Mouse (Mus musculus): Measurements from ENCODE around the gene Parp3. TPM values are rescaled to one million over a fixed set of nuclear protein-coding genes. Genes with fewer than 3 reads are reported as not detected.
"Not testable (repeated sequence)": the region's sequence is repeated elsewhere in the genome, so short reads cannot be mapped to it uniquely, and the experiment has no call there.

Gene Parp3
- 3.2 and 3.5 TPM in 2 replicates for polyA plus RNA-seq (2015; fragmentation: Nextera tagmentation; extraction: Ambion mirVana)

- peak; percentile 97 for ATAC-seq (ENCODE audit: borderline replicate concordance, extremely low read depth, low FRiP score, low TSS enrichment)
- H3K36me3 ChIP-seq, result peaks cover 9% of the 10 kb centered on the region; the same call in 1 of the 2 replicates
- no peaks in the 10 kb centered on the region for H3K9me3 ChIP-seq
- peak within 1 kb of the TSS; percentile 57 for H3K9ac ChIP-seq
- WGBS, result under 1% methylated on average over 41 of the region's 41 CpGs
- H3K27me3 ChIP-seq, result no peaks in the 10 kb centered on the region
- H3K27ac ChIP-seq, result peak within 1 kb of the TSS; percentile 76
- H3K4me1 ChIP-seq, result peaks cover 53% of the 10 kb centered on the region
- peak within 1 kb of the TSS; percentile 93 for H3K4me2 ChIP-seq
- H3K4me3 ChIP-seq, result peak within 1 kb of the TSS; percentile 74
Observed at GRCm38 (mm10) chr9:106476924-106477484, at the start of gene Parp3. Gene Parp3, minus strand, starts transcription at chr9:106476949.

DNA sequence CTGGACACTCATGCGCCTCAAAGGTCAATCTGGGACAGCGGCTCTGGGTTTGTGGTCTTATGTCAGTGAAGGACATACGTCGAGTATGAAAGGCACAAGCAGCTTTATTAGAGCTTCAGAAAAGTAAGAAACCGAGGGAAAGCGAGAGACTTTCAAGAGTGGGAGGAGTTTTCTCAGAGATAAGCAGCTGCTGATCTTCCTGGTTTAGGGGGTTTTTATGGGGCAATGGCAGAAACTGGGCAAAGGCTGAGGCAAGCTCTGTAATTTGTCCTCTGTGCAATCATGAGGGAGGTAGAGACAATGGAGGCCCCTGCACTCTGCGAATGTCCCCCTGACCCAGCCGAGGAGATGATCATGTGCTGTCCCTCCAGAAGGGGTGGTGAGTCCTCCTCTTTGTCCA lies 43.2 kb upstream of the Parp3 start:
- no peak overlapping the region for H3K4me3 ChIP-seq
- 47% methylated on average over 8 of the region's 8 CpGs for WGBS
- no peak overlapping the region for H3K27ac ChIP-seq
- H3K4me1 ChIP-seq, result no peaks in the 10 kb centered on the region
- H3K4me2 ChIP-seq, result no peak overlapping the region
- H3K9ac ChIP-seq, result no peak overlapping the region
- ATAC-seq (ENCODE audit: borderline replicate concordance, extremely low read depth, low FRiP score, low TSS enrichment), result no peak
- H3K27me3 ChIP-seq, result no peaks in the 10 kb centered on the region
- no peaks in the 10 kb centered on the region for H3K36me3 ChIP-seq
- H3K9me3 ChIP-seq, result no peaks in the 10 kb centered on the region

GRCm38 (mm10) chr9:106519433-106519832 lies 42.7 kb upstream of the Parp3 start:
- WGBS, result 53% methylated on average over 2 of the region's 2 CpGs
- no peak overlapping the region for H3K27ac ChIP-seq
- H3K4me2 ChIP-seq, result no peak overlapping the region
- no peaks in the 10 kb centered on the region for H3K9me3 ChIP-seq
- H3K4me1 ChIP-seq, result no peaks in the 10 kb centered on the region
- H3K27me3 ChIP-seq, result no peaks in the 10 kb centered on the region
- H3K36me3 ChIP-seq, result no peaks in the 10 kb centered on the region
- H3K4me3 ChIP-seq, result no peak overlapping the region
- H3K9ac ChIP-seq, result no peak overlapping the region
- ATAC-seq (ENCODE audit: borderline replicate concordance, extremely low read depth, low FRiP score, low TSS enrichment), result no peak

GRCm38 (mm10) chr9:106514273-106514672 lies 37.5 kb upstream of the Parp3 start, which contains the start of gene Iqcf5:
Gene Iqcf5, plus strand, starts transcription at chr9:106514573.
- H3K36me3 ChIP-seq, result no peaks in the 10 kb centered on the region
- H3K4me2 ChIP-seq, result no peak within 1 kb of the TSS
- H3K9me3 ChIP-seq, result no peaks in the 10 kb centered on the region
- H3K27me3 ChIP-seq, result no peaks in the 10 kb centered on the region
- H3K4me3 ChIP-seq, result no peak within 1 kb of the TSS
- H3K27ac ChIP-seq, result no peak within 1 kb of the TSS
- H3K9ac ChIP-seq, result no peak within 1 kb of the TSS
- 84% methylated on average over 4 of the region's 4 CpGs for WGBS
- H3K4me1 ChIP-seq, result 0 out of 2 replicates have a peak, but pooled peaks cover 6% of the 10 kb centered on the region
- no peak for ATAC-seq (ENCODE audit: borderline replicate concordance, extremely low read depth, low FRiP score, low TSS enrichment)

DNA sequence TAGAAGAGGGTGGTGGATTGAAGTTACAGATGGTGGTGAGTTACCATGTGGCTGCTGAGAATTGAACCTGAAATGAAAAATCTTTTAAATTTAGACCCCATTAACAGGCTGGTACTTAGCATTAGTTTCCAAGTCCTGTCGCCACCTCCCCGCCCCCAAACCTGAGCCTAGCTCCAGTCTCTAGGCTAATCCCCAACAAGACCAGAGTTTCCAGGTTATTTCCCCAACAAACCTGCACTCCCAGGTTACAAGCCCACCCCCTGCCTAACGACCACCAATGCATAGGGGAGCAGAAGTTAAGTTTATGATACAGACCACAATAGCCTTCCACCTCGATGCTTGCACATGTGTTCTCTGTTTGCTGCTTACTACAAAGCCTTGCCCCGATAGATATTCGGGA lies 36.8 kb upstream of the Parp3 start:
- Histone ChIP-seq H3K27ac (no peak overlapping the region), H3K9me3 (no peaks in the 10 kb centered on the region), H3K9ac (no peak overlapping the region), H3K27me3 (no peaks in the 10 kb centered on the region), H3K4me2 (no peak overlapping the region), H3K36me3 (no peaks in the 10 kb centered on the region), H3K4me1 (0 out of 2 replicates have a peak, but pooled peaks cover 6% of the 10 kb centered on the region), H3K4me3 (no peak overlapping the region)
- no peak for ATAC-seq (ENCODE audit: borderline replicate concordance, extremely low read depth, low FRiP score, low TSS enrichment)
- WGBS, result 75% methylated on average over 6 of the region's 6 CpGs

DNA sequence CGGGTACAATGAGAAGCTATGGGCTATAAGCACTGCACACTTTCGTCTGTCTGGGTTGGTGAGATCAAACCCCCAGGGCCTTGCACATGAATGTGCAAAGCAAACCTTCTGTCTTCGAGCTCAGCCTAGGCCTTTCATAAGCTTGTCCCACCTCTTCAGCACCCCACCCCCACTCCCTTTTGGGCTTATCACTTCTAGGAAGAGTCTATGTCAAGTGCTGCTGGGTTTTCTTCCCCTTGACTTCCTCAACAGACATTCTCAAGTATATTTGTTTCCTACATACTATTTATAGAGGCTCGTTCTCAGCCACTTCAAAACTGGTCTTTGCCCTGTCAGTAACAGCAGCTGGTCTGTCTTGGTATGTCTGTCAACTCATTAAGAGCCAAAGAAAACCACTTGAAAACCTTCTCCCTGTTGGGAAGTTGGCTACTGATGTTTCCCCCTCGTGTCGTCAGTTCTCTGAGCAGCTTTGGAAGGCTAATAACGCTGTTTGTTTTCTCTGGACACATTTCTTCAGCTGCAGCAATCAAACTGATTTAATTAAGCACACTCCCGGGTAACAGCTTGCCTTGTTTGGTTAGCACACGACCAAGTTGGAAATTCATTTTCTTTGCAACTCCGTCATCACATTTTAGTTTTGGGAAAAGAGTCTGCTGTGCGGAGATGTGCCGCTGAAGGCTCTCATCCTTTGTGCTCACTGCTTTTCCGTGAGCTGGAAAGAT lies 36.1 kb upstream of the Parp3 start:
- no peak for ATAC-seq (ENCODE audit: borderline replicate concordance, extremely low read depth, low FRiP score, low TSS enrichment)
- Histone ChIP-seq H3K27ac (no peak overlapping the region), H3K4me3 (no peak overlapping the region), H3K9me3 (no peaks in the 10 kb centered on the region), H3K4me2 (no peak overlapping the region), H3K27me3 (no peaks in the 10 kb centered on the region), H3K36me3 (no peaks in the 10 kb centered on the region), H3K4me1 (0 out of 2 replicates have a peak, but pooled peaks cover 6% of the 10 kb centered on the region), H3K9ac (no peak overlapping the region)
- WGBS, result 35% methylated on average over 13 of the region's 13 CpGs

DNA sequence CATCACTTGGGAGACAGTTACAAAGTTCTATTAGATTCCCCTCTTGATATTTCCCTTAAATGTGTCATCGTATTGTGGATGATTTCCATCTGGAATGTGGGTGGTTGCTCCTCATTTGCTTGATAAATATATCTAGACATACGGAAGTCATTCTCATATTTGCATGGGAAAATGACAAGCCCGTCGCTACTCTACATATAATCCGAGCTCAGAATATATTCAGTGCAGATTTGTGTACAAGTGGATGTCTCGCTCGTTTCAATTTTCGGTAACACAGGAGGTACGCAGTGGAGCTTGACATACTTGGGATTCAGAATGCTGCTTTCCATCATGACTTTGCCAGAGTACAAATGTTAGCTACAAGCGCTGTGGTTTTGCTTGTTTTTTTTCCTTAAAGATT lies 32.6 kb upstream of the Parp3 start:
- H3K9me3 ChIP-seq, result no peaks in the 10 kb centered on the region
- no peaks in the 10 kb centered on the region for H3K27me3 ChIP-seq
- no peak for ATAC-seq (ENCODE audit: borderline replicate concordance, extremely low read depth, low FRiP score, low TSS enrichment)
- H3K36me3 ChIP-seq, result no peaks in the 10 kb centered on the region
- WGBS, result 84% methylated on average over 10 of the region's 10 CpGs
- no peak overlapping the region for H3K9ac ChIP-seq
- 0 out of 2 replicates have a peak, but pooled peaks cover 6% of the 10 kb centered on the region for H3K4me1 ChIP-seq
- no peak overlapping the region for H3K27ac ChIP-seq
- H3K4me2 ChIP-seq, result no peak overlapping the region
- no peak overlapping the region for H3K4me3 ChIP-seq

DNA sequence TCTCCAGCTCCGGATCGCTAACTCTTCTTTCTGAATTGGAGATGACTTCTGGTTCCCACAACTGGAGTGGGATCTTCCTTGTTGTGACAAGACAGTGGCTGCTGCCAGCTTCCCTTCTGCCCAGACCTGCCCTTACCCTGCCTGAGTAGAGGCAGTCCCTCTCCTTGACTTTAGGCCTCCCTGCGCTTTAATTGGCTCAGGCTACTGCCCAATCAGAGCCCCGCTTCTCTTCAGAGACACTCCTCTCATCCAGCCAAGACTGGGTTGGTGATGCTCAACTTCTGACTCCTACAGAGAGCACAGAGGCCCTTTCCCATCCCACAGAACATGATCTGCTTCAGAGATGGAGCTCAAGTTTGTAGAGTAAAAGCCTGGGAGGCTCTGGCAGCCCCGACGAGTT lies 27.5 kb upstream of the Parp3 start:
- ATAC-seq (ENCODE audit: borderline replicate concordance, extremely low read depth, low FRiP score, low TSS enrichment), result no peak
- no peak overlapping the region for H3K4me3 ChIP-seq
- H3K27me3 ChIP-seq, result no peaks in the 10 kb centered on the region
- no peaks in the 10 kb centered on the region for H3K36me3 ChIP-seq
- H3K4me1 ChIP-seq, result no peaks in the 10 kb centered on the region
- H3K9me3 ChIP-seq, result no peaks in the 10 kb centered on the region
- no peak overlapping the region for H3K4me2 ChIP-seq
- 77% methylated on average over 6 of the region's 6 CpGs for WGBS
- no peak overlapping the region for H3K27ac ChIP-seq
- H3K9ac ChIP-seq, result no peak overlapping the region

DNA sequence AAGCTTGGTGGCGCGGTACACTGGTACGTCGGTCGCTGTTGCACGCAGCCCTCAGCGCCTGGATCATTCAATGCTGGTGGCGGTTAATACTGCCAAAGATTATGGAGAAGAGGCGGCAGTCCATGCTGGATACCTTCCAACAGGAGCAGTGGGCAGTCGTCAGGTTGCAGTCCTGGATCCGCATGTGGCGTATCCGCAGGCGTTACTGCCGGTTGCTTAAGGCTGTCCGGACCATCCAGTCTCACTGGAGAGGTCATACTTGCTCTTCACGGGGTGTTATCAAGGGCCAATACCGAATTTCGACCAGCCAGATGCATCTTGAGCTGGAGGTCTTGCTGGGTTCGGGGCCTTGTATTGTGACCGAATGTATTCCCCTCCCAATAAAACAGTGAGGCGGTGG lies 25.1 kb upstream of the Parp3 start:
- H3K27ac ChIP-seq, result no peak overlapping the region
- no peak overlapping the region for H3K4me2 ChIP-seq
- H3K4me3 ChIP-seq, result no peak overlapping the region
- WGBS, result 82% methylated on average over 22 of the region's 22 CpGs
- H3K27me3 ChIP-seq, result no peaks in the 10 kb centered on the region
- no peaks in the 10 kb centered on the region for H3K4me1 ChIP-seq
- H3K9ac ChIP-seq, result no peak overlapping the region
- ATAC-seq (ENCODE audit: borderline replicate concordance, extremely low read depth, low FRiP score, low TSS enrichment), result no peak
- no peaks in the 10 kb centered on the region for H3K9me3 ChIP-seq
- H3K36me3 ChIP-seq, result no peaks in the 10 kb centered on the region

- H3K27ac ChIP-seq, result no peak within 1 kb of the TSS
- no peaks in the 10 kb centered on the region for H3K4me1 ChIP-seq
- ATAC-seq (ENCODE audit: borderline replicate concordance, extremely low read depth, low FRiP score, low TSS enrichment), result no peak
- no peaks in the 10 kb centered on the region for H3K9me3 ChIP-seq
- no peaks in the 10 kb centered on the region for H3K27me3 ChIP-seq
- WGBS, result 93% methylated on average over 6 of the region's 6 CpGs
- H3K4me2 ChIP-seq, result no peak within 1 kb of the TSS
- no peak within 1 kb of the TSS for H3K4me3 ChIP-seq
- no peak within 1 kb of the TSS for H3K9ac ChIP-seq
- H3K36me3 ChIP-seq, result no peaks in the 10 kb centered on the region
Observed at GRCm38 (mm10) chr9:106499667-106500066, 22.9 kb upstream of the Parp3 start, which contains the start of gene Iqcf1. Gene Iqcf1, plus strand, starts transcription at chr9:106499967.

GRCm38 (mm10) chr9:106487602-106488001 lies 10.9 kb upstream of the Parp3 start:
- H3K27ac ChIP-seq; H3K4me3 ChIP-seq; H3K9me3 ChIP-seq; H3K9ac ChIP-seq; ATAC-seq (ENCODE audit: borderline replicate concordance, extremely low read depth, low FRiP score, low TSS enrichment); H3K4me1 ChIP-seq; H3K27me3 ChIP-seq; H3K4me2 ChIP-seq: not testable (repeated sequence)
- 81% methylated on average over 6 of the region's 6 CpGs for WGBS
- H3K36me3 ChIP-seq, result peaks cover 26% of the 10 kb centered on the region

DNA sequence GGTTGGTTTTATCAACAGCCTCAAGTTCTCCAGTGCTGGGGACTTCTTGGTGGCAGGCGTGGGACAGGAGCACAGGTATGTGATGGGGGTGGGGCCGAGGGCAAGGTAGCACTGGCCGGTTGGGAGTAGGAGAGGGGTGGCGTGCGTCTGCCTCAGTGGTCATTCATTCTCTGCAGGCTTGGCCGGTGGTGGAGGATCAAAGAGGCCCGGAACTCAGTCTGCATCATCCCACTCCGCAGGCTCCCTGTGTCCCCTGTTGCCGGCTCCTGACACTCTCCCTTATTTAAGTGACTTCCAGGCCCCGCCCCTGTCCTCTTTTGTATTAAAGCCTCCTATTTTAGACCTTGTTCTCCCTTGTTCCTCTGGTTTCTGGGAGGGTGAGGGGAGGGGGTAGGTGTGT lies 8.3 kb upstream of the Parp3 start:
- Histone ChIP-seq H3K27ac (no peak overlapping the region), H3K27me3 (no peaks in the 10 kb centered on the region), H3K4me3 (no peak overlapping the region), H3K4me2 (no peak overlapping the region), H3K36me3 (peaks cover 35% of the 10 kb centered on the region), H3K9ac (no peak overlapping the region), H3K4me1 (no peaks in the 10 kb centered on the region), H3K9me3 (no peaks in the 10 kb centered on the region)
- WGBS, result 89% methylated on average over 10 of the region's 10 CpGs
- ATAC-seq (ENCODE audit: borderline replicate concordance, extremely low read depth, low FRiP score, low TSS enrichment), result no peak; the same call in 1 of the 2 replicates
